ENCODE assay signal across 9 mouse cellular contexts in genomic region chr7:95689161-95689833, GRCm38 (mm10).
DNase-seq lines count a peak whose midpoint lies in the region; TF ChIP-seq lines count a peak whose summit lies in the region.
"Had no signal": no experiment of that assay in that cellular context is flagged by ENCODE, and none has a peak within 500 bp of the region (broad histone marks: within the 10 kb centered on the region; RNA-seq: fewer than 3 reads in every experiment).

No protein-coding gene starts in this region.

- DNase-seq in left cerebral cortex, adult 2 months (ENCODE audit: extremely low spot score in 1 of 2, low spot score in 2 of 2): no peak
- DNase-seq in left cerebral cortex, postnatal 4 days: no peak
- no peak for DNase-seq in limb, embryonic 10.5 days (ENCODE audit: low spot score)
- peak; percentile 31 for DNase-seq in retina, postnatal 1 day
- DNase-seq in yolk sac, embryonic 10.5 days (ENCODE audit: low spot score): no peak
- no peak for DNase-seq in urinary bladder, adult 18-20 months (ENCODE audit: low spot score in 2 of 2)
- no peak for DNase-seq in right cerebral cortex, postnatal 14 days

- H3K36me3 ChIP-seq in limb, embryonic 10.5 days: no peaks in the 10 kb centered on the region

- no peaks in the 10 kb centered on the region for H3K9me3 ChIP-seq in limb, embryonic 10.5 days (replicated peaks)

- intact Hi-C loops in left cerebral cortex, adult 2 months (cut with DNase I): loop anchor here (2.0 kb wide), 1 partner anchor 78 kb away; no protein-coding TSS in a partner anchor
- intact Hi-C loops in left cerebral cortex, postnatal 4 days (cut with DNase I): no loop called here

- H3K27me3 ChIP-seq in limb, embryonic 10.5 days (ENCODE audit: low read depth, poor library complexity, severe bottlenecking): peaks cover 23% of the 10 kb centered on the region

- TF ChIP-seq CTCF in left cerebral cortex, adult 2 months (IDR thresholded peaks at IDR 0.05): no peak
- no peak for TF ChIP-seq CTCF in embryonic fibroblast, embryonic 13.5 days (IDR thresholded peaks at IDR 0.05; ENCODE audit: borderline replicate concordance, insufficient read depth, low read length)

- 64% methylated on average over 7 of the region's 7 CpGs for WGBS in limb, embryonic 10.5 days

- no peak overlapping the region for H3K27ac ChIP-seq in left cerebral cortex, adult 2 months
- peak overlapping the region; percentile 18; the same call in 1 of the 2 replicates for H3K27ac ChIP-seq in embryonic fibroblast, embryonic 13.5 days (ENCODE audit: insufficient read depth, low read length)
- H3K27ac ChIP-seq in limb, embryonic 10.5 days: no peak overlapping the region
- H3K27ac ChIP-seq: macrophage had no signal

- no peak for TF ChIP-seq POLR2A in embryonic fibroblast, embryonic 13.5 days (IDR thresholded peaks at IDR 0.05; ENCODE audit: low read depth, low read length)

- peak overlapping the region; percentile 32 for H3K4me3 ChIP-seq in left cerebral cortex, adult 2 months
- no peak overlapping the region; the same call in 1 of the 2 replicates for H3K4me3 ChIP-seq in embryonic fibroblast, embryonic 13.5 days (ENCODE audit: insufficient read depth, low read length)
- peak overlapping the region; percentile 35 for H3K4me3 ChIP-seq in limb, embryonic 10.5 days

- no peaks in the 10 kb centered on the region for H3K4me1 ChIP-seq in embryonic fibroblast, embryonic 13.5 days (ENCODE audit: control insufficient read depth, insufficient read depth, low read length)
- peaks cover 10% of the 10 kb centered on the region; the same call in 1 of the 2 replicates for H3K4me1 ChIP-seq in limb, embryonic 10.5 days
